Mouse (Mus musculus): ENCODE measurements at regions not wholly inside any gene's neighbourhood (a gene's known extent, or its start where the extent isn't known, plus 50 kb on each side); places are given as distances from the start of the nearest gene placed in this dataset.

DNA sequence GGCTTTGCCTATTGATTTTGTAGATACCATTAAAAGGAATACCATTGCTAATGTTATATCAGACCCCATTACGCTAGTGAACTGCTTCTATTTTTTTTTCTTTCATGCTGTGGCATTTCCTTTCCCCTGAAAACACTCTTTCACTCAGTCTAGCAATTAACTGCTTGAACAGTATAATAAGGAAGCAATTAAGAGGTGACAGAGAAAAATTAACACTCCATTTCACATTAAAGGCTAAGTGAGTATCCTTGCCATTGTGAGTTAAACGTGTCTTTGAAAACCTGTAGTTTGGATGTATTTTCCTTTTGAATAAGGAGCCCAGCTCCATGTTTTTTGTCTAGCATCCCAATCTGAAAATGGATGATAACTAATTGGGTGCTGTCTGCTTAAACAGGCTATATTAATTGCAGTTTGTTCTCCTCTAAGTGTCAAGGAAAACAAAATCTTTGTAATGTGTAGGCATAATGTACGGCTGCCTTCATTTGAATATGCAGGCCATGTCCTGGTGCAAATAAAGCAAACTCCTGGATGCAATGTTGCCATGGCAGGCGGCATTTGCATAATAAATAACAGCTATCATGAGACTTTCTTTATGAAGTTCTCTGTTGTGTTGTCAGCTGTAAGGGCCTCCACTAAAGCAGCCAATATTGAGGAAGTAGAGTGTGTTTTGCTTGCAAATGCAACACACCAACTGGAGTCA is 423.3 kb downstream of the Zic3 start:
- Histone ChIP-seq H3K36me3 (ENCODE audit: control insufficient read depth, insufficient read depth, low read length) (no peaks in the 10 kb centered on the region), H3K4me1 (ENCODE audit: control insufficient read depth, insufficient read depth, low read length) (no peaks in the 10 kb centered on the region), H3K9ac (ENCODE audit: low read length) (no peak overlapping the region), H3K4me3 (ENCODE audit: low read depth, low read length) (no peak overlapping the region), H3K27me3 (ENCODE audit: control insufficient read depth, insufficient read depth, low read length) (no peaks in the 10 kb centered on the region), H3K9me3 (ENCODE audit: control insufficient read depth, low read length) (no peaks in the 10 kb centered on the region), H3K27ac (ENCODE audit: low read depth, low read length) (no peak overlapping the region), H3K4me2 (no peak overlapping the region)
- no peak for DNase-seq (ENCODE audit: low spot score, missing footprints)
- WGBS: 74% methylated on average over 4 of the region's 4 CpGs
- no peak for ATAC-seq (ENCODE audit: low FRiP score)

DNA sequence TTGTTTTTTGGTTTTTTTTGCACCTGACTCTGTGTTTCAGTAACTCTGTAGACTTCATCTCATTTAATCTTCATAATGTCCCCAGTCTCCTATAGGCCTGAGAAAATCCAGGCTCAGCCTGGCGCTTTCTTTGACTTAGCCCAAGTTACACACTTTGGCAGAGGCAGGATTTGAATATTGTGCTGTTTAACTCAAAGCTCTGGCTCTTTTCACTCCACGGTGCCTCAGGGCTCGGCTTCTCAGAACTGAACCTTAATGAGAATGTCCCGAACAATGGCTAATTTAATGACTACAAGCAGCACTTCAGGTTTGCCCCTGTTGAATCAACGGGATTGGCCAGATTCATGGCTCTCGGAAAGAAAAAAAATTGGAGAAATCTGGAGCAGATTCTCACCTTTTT is 425.1 kb downstream of the Zic3 start:
- H3K4me1 ChIP-seq (ENCODE audit: control insufficient read depth, insufficient read depth, low read length): no peaks in the 10 kb centered on the region
- no peaks in the 10 kb centered on the region for H3K9me3 ChIP-seq (ENCODE audit: control insufficient read depth, low read length)
- ATAC-seq (ENCODE audit: low FRiP score) (no peak), DNase-seq (ENCODE audit: low spot score, missing footprints) (no peak)
- no peak overlapping the region for H3K9ac ChIP-seq (ENCODE audit: low read length)
- no peak overlapping the region for H3K4me2 ChIP-seq
- H3K27ac ChIP-seq (ENCODE audit: low read depth, low read length): no peak overlapping the region
- H3K27me3 ChIP-seq (ENCODE audit: control insufficient read depth, insufficient read depth, low read length): no peaks in the 10 kb centered on the region
- 81% methylated on average over 6 of the region's 6 CpGs for WGBS
- no peak overlapping the region for H3K4me3 ChIP-seq (ENCODE audit: low read depth, low read length)
- no peaks in the 10 kb centered on the region for H3K36me3 ChIP-seq (ENCODE audit: control insufficient read depth, insufficient read depth, low read length)

DNA sequence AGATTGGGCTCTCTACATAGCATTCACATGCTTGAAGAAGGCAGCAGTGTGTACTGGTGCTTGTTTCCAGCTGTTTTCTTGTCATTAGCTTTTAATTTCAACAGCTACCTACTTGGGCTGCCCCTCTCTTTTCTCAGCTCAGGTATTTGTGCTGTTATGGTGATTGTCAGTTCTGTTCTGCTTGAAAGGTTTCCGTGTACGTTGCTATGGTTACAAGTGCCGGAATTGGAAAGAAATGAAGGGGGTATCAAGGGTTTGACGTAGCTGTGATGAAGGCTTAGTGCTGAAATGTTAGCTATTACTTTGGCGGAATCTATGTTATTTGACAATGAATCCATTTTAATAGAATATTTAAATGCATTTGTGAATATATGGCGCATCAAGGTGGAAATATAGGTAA is 439.5 kb upstream of the 4930550L24Rik start:
- ATAC-seq (ENCODE audit: low FRiP score): 0 out of 2 replicates have a peak, but pooled peaks have one; percentile 50
- no peak for DNase-seq (ENCODE audit: low spot score, missing footprints)
- 70% methylated on average over 6 of the region's 6 CpGs for WGBS
- Histone ChIP-seq H3K27me3 (ENCODE audit: control insufficient read depth, insufficient read depth, low read length) (no peaks in the 10 kb centered on the region), H3K27ac (ENCODE audit: low read depth, low read length) (no peak overlapping the region), H3K9me3 (ENCODE audit: control insufficient read depth, low read length) (no peaks in the 10 kb centered on the region), H3K4me2 (no peak overlapping the region), H3K4me1 (ENCODE audit: control insufficient read depth, insufficient read depth, low read length) (no peaks in the 10 kb centered on the region; the same call in 1 of the 2 replicates), H3K4me3 (ENCODE audit: low read depth, low read length) (no peak overlapping the region), H3K36me3 (ENCODE audit: control insufficient read depth, insufficient read depth, low read length) (no peaks in the 10 kb centered on the region), H3K9ac (ENCODE audit: low read length) (no peak overlapping the region)

DNA sequence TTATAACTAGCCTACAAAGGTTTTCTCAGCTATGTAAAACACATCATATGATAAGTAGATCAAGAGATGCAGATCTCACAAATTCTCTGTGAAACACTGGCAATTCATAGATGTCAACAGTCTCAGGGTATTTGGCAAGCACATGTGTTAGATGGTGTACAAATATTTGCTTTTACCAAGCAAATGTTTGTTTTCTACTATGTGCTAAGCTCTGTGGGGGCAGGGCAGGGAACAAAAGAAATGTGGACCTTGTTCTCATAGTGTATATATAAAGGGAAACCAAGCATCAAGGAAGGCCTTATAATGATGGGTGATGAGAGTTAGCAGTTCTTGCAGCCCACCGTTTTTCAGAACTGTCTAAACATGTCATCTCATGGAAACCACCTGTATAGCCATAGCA is 438.2 kb upstream of the 4930550L24Rik start:
- Histone ChIP-seq H3K9me3 (ENCODE audit: control insufficient read depth, low read length) (no peaks in the 10 kb centered on the region), H3K4me2 (no peak overlapping the region), H3K27me3 (ENCODE audit: control insufficient read depth, insufficient read depth, low read length) (no peaks in the 10 kb centered on the region), H3K27ac (ENCODE audit: low read depth, low read length) (no peak overlapping the region), H3K36me3 (ENCODE audit: control insufficient read depth, insufficient read depth, low read length) (no peaks in the 10 kb centered on the region), H3K4me1 (ENCODE audit: control insufficient read depth, insufficient read depth, low read length) (no peaks in the 10 kb centered on the region; the same call in 1 of the 2 replicates), H3K9ac (ENCODE audit: low read length) (no peak overlapping the region), H3K4me3 (ENCODE audit: low read depth, low read length) (no peak overlapping the region)
- WGBS: 40% methylated on average over 1 of the region's 1 CpGs
- DNase-seq (ENCODE audit: low spot score, missing footprints): no peak
- ATAC-seq (ENCODE audit: low FRiP score): no peak

DNA sequence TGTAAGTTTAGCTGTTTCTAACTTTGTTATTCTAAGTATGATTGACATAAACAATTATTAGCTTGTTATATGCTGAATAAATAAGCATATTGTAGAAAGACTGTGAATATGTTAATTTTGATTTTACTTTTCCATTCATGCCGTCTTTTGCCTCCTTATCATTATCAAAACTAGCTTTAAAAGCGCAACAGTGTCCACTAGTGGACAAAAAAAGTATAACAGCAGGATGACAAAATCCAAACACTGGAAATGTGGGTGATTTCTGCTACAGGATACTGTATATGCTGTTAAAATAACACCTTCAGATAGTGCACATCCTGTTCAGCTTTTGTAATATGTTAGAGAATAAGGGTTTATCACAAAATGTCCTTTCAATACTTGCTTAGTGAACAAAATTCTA is 418.3 kb upstream of the 4930550L24Rik start:
- ATAC-seq (ENCODE audit: low FRiP score) (no peak), DNase-seq (ENCODE audit: low spot score, missing footprints) (peak; percentile 87)
- no peaks in the 10 kb centered on the region for H3K9me3 ChIP-seq (ENCODE audit: control insufficient read depth, low read length)
- no peak overlapping the region for H3K4me2 ChIP-seq
- H3K27ac ChIP-seq (ENCODE audit: low read depth, low read length): no peak overlapping the region
- no peaks in the 10 kb centered on the region for H3K4me1 ChIP-seq (ENCODE audit: control insufficient read depth, insufficient read depth, low read length)
- 17% methylated on average over 2 of the region's 2 CpGs for WGBS
- no peak overlapping the region for H3K9ac ChIP-seq (ENCODE audit: low read length)
- no peak overlapping the region for H3K4me3 ChIP-seq (ENCODE audit: low read depth, low read length)
- no peaks in the 10 kb centered on the region for H3K36me3 ChIP-seq (ENCODE audit: control insufficient read depth, insufficient read depth, low read length)
- no peaks in the 10 kb centered on the region for H3K27me3 ChIP-seq (ENCODE audit: control insufficient read depth, insufficient read depth, low read length)

DNA sequence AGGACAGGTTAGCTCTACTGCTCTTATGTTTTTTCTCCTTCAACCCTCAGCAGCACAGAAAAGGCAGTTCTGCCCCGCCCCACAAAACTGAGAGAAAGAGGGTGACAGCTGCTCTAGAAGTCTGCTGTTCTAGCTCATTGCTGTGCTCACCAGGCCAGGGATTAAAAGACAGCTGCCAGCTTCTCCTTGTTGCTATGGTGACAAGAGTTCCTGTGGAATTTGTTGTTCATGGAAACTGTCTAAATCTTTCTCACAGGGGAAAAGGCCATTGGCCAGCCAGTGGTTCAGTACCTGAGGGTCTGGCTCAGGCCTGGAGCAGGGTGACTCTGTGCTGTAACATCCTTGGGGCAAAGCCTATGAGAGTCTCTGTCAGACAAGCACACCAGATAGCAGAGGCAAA is 405.6 kb upstream of the 4930550L24Rik start:
- ATAC-seq (ENCODE audit: low FRiP score) (peak; percentile 85), DNase-seq (ENCODE audit: low spot score, missing footprints) (peak; percentile 85)
- H3K27ac ChIP-seq (ENCODE audit: low read depth, low read length): no peak overlapping the region
- no peaks in the 10 kb centered on the region for H3K27me3 ChIP-seq (ENCODE audit: control insufficient read depth, insufficient read depth, low read length)
- no peak overlapping the region for H3K9ac ChIP-seq (ENCODE audit: low read length)
- H3K4me2 ChIP-seq: no peak overlapping the region
- H3K36me3 ChIP-seq (ENCODE audit: control insufficient read depth, insufficient read depth, low read length): no peaks in the 10 kb centered on the region
- 32% methylated on average over 1 of the region's 1 CpGs for WGBS
- no peaks in the 10 kb centered on the region for H3K4me1 ChIP-seq (ENCODE audit: control insufficient read depth, insufficient read depth, low read length)
- no peaks in the 10 kb centered on the region for H3K9me3 ChIP-seq (ENCODE audit: control insufficient read depth, low read length)
- H3K4me3 ChIP-seq (ENCODE audit: low read depth, low read length): no peak overlapping the region

DNA sequence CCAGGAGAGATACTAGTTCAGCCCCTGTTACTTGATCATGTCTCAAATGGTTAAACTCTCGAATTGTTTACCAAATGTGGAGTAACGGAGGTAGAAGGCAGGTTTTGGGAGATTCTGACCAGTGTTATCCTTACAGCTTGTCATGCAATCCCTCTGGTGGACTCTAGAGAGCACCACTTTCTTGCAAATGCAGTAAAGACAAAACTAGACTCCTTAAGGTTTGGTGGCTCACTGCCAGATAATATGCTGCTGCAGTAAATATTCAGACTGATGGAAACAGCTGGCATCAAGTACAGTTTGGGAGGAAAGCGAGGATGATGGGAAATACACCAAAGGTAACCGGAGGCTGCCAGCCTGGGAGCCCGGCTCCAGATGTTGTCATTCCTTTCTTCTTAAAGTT is 394.2 kb upstream of the 4930550L24Rik start:
- no peak overlapping the region for H3K4me2 ChIP-seq
- no peaks in the 10 kb centered on the region for H3K4me1 ChIP-seq (ENCODE audit: control insufficient read depth, insufficient read depth, low read length)
- no peak for DNase-seq (ENCODE audit: low spot score, missing footprints)
- H3K4me3 ChIP-seq (ENCODE audit: low read depth, low read length): no peak overlapping the region
- no peak overlapping the region for H3K9ac ChIP-seq (ENCODE audit: low read length)
- no peak overlapping the region for H3K27ac ChIP-seq (ENCODE audit: low read depth, low read length)
- no peaks in the 10 kb centered on the region for H3K36me3 ChIP-seq (ENCODE audit: control insufficient read depth, insufficient read depth, low read length)
- H3K27me3 ChIP-seq (ENCODE audit: control insufficient read depth, insufficient read depth, low read length): no peaks in the 10 kb centered on the region
- 61% methylated on average over 5 of the region's 5 CpGs for WGBS
- no peaks in the 10 kb centered on the region for H3K9me3 ChIP-seq (ENCODE audit: control insufficient read depth, low read length)
- no peak for ATAC-seq (ENCODE audit: low FRiP score)
